Mouse (Mus musculus) heart, embryonic 11.5 days (tissue): Measurements from ENCODE around the gene Stk39. TPM values are rescaled to one million over a fixed set of nuclear protein-coding genes. Genes with fewer than 3 reads are reported as not detected.
A peak's percentile ranks its signal among the peaks of the same experiment; 100 is the strongest.

Experiments used
- ATAC-seq: fragments of 200-750 bp; cut with Nextera tagmentation; replicated peaks from 2 replicates; pipeline ENCODE4 v1.8.0; 2017; ENCODE audit warnings: moderate library complexity; ENCODE audit not compliant: insufficient number of reproducible peaks, low FRiP score, low TSS enrichment
- H3K27ac ChIP-seq: fragments of 300-500 bp; sonication (generic); 2 replicates; pipeline ENCODE4 v1.5.1; 2014; ENCODE audit warnings: mild to moderate bottlenecking, low read depth, low read length
- H3K27me3 ChIP-seq: fragments of 300-500 bp; sonication (generic); 2 replicates; pipeline ENCODE4 v1.6.1; 2014; ENCODE audit warnings: mild to moderate bottlenecking, low read length, mixed read lengths; ENCODE audit not compliant: control insufficient read depth, insufficient read depth
- H3K36me3 ChIP-seq: fragments of 300-500 bp; sonication (generic); 2 replicates; pipeline ENCODE4 v1.6.1; 2014; ENCODE audit warnings: mild to moderate bottlenecking, low read length, moderate library complexity, mixed read lengths; ENCODE audit not compliant: control insufficient read depth, insufficient read depth
- H3K4me1 ChIP-seq: fragments of 300-500 bp; sonication (generic); 2 replicates; pipeline ENCODE4 v1.6.1; 2014; ENCODE audit warnings: low read length; ENCODE audit not compliant: control insufficient read depth, insufficient read depth
- H3K4me2 ChIP-seq: fragments of 300-500 bp; sonication (generic); 2 replicates; pipeline ENCODE4 v1.6.1; 2014; ENCODE audit warnings: mild to moderate bottlenecking, moderate library complexity
- H3K4me3 ChIP-seq: fragments of 300-500 bp; sonication (generic); 2 replicates; pipeline ENCODE4 v1.5.1; 2014; ENCODE audit warnings: low read depth, low read length
- H3K9ac ChIP-seq: fragments of 300-500 bp; sonication (generic); 2 replicates; pipeline ENCODE4 v1.6.1; 2014; ENCODE audit warnings: mild to moderate bottlenecking, low read depth, low read length, moderate library complexity
- H3K9me3 ChIP-seq: fragments of 300-500 bp; sonication (generic); replicated peaks from 2 replicates; pipeline ENCODE4 v1.6.1; 2016; ENCODE audit warnings: low read length; ENCODE audit not compliant: control insufficient read depth
- WGBS: fragments of 180-500 bp; shearing (Covaris S2); extraction: QIAGEN DNeasy Blood & Tissue Kit; methylation state at CpG from one replicate; pipeline ENCODE4 v1.1.7; 2014; ENCODE audit not compliant: insufficient replicate concordance; 5-methylcytosine and 5-hydroxymethylcytosine counted together
- polyA plus RNA-seq: library from polyadenylated mRNA; unstranded; fragments of >200 nt; fragmentation: Nextera tagmentation; extraction: Ambion mirVana; gene quantifications from 2 replicates; pipeline ENCODE4 v1.2.1, GENCODE M21; 2014

Gene Stk39
- polyA plus RNA-seq, 1 experiment from 2014 or later: 58.3 TPM

- H3K9ac ChIP-seq: no peak overlapping the region
- ATAC-seq: no peak
Observed at GRCm38 (mm10) chr2:68466124-68467070, 5.7 kb downstream of the Stk39 start.

GRCm38 (mm10) chr2:68465266-68466123 lies 6.6 kb downstream of the Stk39 start:
- 42% methylated on average over 19 of the region's 19 CpGs for WGBS
- H3K9me3 ChIP-seq: no peaks in the 10 kb centered on the region
- peak overlapping the region; percentile 88 for H3K27ac ChIP-seq
- no peak for ATAC-seq
- no peak overlapping the region for H3K4me3 ChIP-seq
- peak overlapping the region; percentile 35 for H3K4me2 ChIP-seq
- H3K36me3 ChIP-seq: 0 out of 2 replicates have a peak, but pooled peaks cover 2% of the 10 kb centered on the region
- peaks cover 52% of the 10 kb centered on the region for H3K4me1 ChIP-seq
- H3K27me3 ChIP-seq: no peaks in the 10 kb centered on the region
- H3K9ac ChIP-seq: peak overlapping the region; percentile 0; the same call in 1 of the 2 replicates

More at GRCm38 (mm10) chr2:68466124-68467070, 5.7 kb downstream of the Stk39 start:
- H3K4me3 ChIP-seq: no peak overlapping the region
- peak overlapping the region; percentile 88 for H3K27ac ChIP-seq
- no peaks in the 10 kb centered on the region for H3K36me3 ChIP-seq
- peak overlapping the region; percentile 39 for H3K4me2 ChIP-seq
- no peaks in the 10 kb centered on the region for H3K27me3 ChIP-seq
- WGBS: 17% methylated on average over 18 of the region's 19 CpGs
- peaks cover 52% of the 10 kb centered on the region for H3K4me1 ChIP-seq
- no peaks in the 10 kb centered on the region for H3K9me3 ChIP-seq

GRCm38 (mm10) chr2:68464456-68464855 lies 7.6 kb downstream of the Stk39 start:
- no peak overlapping the region for H3K4me3 ChIP-seq
- H3K27ac ChIP-seq: no peak overlapping the region
- H3K9me3 ChIP-seq: no peaks in the 10 kb centered on the region
- WGBS: 87% methylated on average over 4 of the region's 4 CpGs
- H3K4me2 ChIP-seq: no peak overlapping the region
- ATAC-seq: no peak
- H3K4me1 ChIP-seq: peaks cover 47% of the 10 kb centered on the region
- H3K27me3 ChIP-seq: no peaks in the 10 kb centered on the region
- no peak overlapping the region for H3K9ac ChIP-seq
- peaks cover 2% of the 10 kb centered on the region; the same call in 1 of the 2 replicates for H3K36me3 ChIP-seq

- H3K36me3 ChIP-seq: peaks cover 6% of the 10 kb centered on the region; the same call in 1 of the 2 replicates
- no peak overlapping the region for H3K4me2 ChIP-seq
- H3K27ac ChIP-seq: no peak overlapping the region
- H3K4me1 ChIP-seq: peaks cover 44% of the 10 kb centered on the region
- H3K4me3 ChIP-seq: no peak overlapping the region
- H3K9me3 ChIP-seq: no peaks in the 10 kb centered on the region
- H3K9ac ChIP-seq: no peak overlapping the region
- no peaks in the 10 kb centered on the region for H3K27me3 ChIP-seq
- ATAC-seq: no peak
- WGBS: 74% methylated on average over 4 of the region's 4 CpGs
Observed at GRCm38 (mm10) chr2:68463801-68464200, 8.3 kb downstream of the Stk39 start.

- Histone ChIP-seq H3K36me3 (peaks cover 6% of the 10 kb centered on the region; the same call in 1 of the 2 replicates), H3K27ac (no peak overlapping the region), H3K9ac (no peak overlapping the region), H3K27me3 (no peaks in the 10 kb centered on the region), H3K4me3 (no peak overlapping the region), H3K4me2 (no peak overlapping the region), H3K9me3 (no peaks in the 10 kb centered on the region), H3K4me1 (peaks cover 25% of the 10 kb centered on the region)
- 61% methylated on average over 5 of the region's 5 CpGs for whole genome bisulfite sequencing
- no peak for ATAC-seq
Observed at GRCm38 (mm10) chr2:68458115-68458514, 14.0 kb downstream of the Stk39 start.

GRCm38 (mm10) chr2:68457455-68458032 lies 14.5 kb downstream of the Stk39 start:
- Histone ChIP-seq H3K27me3 (no peaks in the 10 kb centered on the region), H3K9ac (0 out of 2 replicates have a peak overlapping the region, but pooled peaks have one; percentile 44), H3K4me1 (peaks cover 25% of the 10 kb centered on the region), H3K27ac (peak overlapping the region; percentile 58), H3K36me3 (peaks cover 6% of the 10 kb centered on the region; the same call in 1 of the 2 replicates), H3K4me3 (no peak overlapping the region), H3K9me3 (no peaks in the 10 kb centered on the region), H3K4me2 (peak overlapping the region; percentile 25)
- 50% methylated on average over 6 of the region's 6 CpGs for WGBS
- no peak for ATAC-seq

- Histone ChIP-seq H3K9me3 (no peaks in the 10 kb centered on the region), H3K27ac (peak overlapping the region; percentile 58), H3K36me3 (peaks cover 6% of the 10 kb centered on the region; the same call in 1 of the 2 replicates), H3K4me3 (no peak overlapping the region), H3K9ac (no peak overlapping the region), H3K27me3 (no peaks in the 10 kb centered on the region), H3K4me2 (peak overlapping the region; percentile 25), H3K4me1 (peaks cover 25% of the 10 kb centered on the region)
- 40% methylated on average over 6 of the region's 6 CpGs for WGBS
- no peak for ATAC-seq
Observed at GRCm38 (mm10) chr2:68456899-68457298, 15.2 kb downstream of the Stk39 start.

- no peak overlapping the region for H3K4me2 ChIP-seq
- H3K4me3 ChIP-seq: no peak overlapping the region
- peaks cover 19% of the 10 kb centered on the region for H3K4me1 ChIP-seq
- H3K36me3 ChIP-seq: no peaks in the 10 kb centered on the region
- H3K27ac ChIP-seq: 0 out of 2 replicates have a peak overlapping the region, but pooled peaks have one; percentile 31
- no peaks in the 10 kb centered on the region for H3K9me3 ChIP-seq
- no peaks in the 10 kb centered on the region for H3K27me3 ChIP-seq
- 50% methylated on average over 4 of the region's 4 CpGs for WGBS
- ATAC-seq: 0 out of 2 replicates have a peak, but pooled peaks have one; percentile 31
- H3K9ac ChIP-seq: no peak overlapping the region
Observed at GRCm38 (mm10) chr2:68452379-68452778, 19.7 kb downstream of the Stk39 start.
